Mouse (Mus musculus): Measurements from ENCODE around the gene Nynrin. TPM values are rescaled to one million over a fixed set of nuclear protein-coding genes. Genes with fewer than 3 reads are reported as not detected.

Nynrin gene
- polyA plus RNA-seq, 1 experiment from 2014 or later, result 28.0 TPM

- no peaks in the 10 kb centered on the region for H3K9me3 ChIP-seq
- no peak; the same call in 1 of the 2 replicates for ATAC-seq (ENCODE audit: low FRiP score, low read depth)
- H3K36me3 ChIP-seq, result no peaks in the 10 kb centered on the region
- WGBS, result 6% methylated on average over 15 of the region's 15 CpGs
- peak overlapping the region; percentile 65 for H3K9ac ChIP-seq (replicated peaks)
- peak overlapping the region; percentile 64 for H3K4me3 ChIP-seq
- peak overlapping the region; percentile 86 for H3K4me2 ChIP-seq (replicated peaks)
- peaks cover 34% of the 10 kb centered on the region for H3K27me3 ChIP-seq
- H3K4me1 ChIP-seq, result peaks cover 47% of the 10 kb centered on the region
- no peak overlapping the region; the same call in 1 of the 2 replicates for H3K27ac ChIP-seq (replicated peaks)
Observed at GRCm38 (mm10) chr14:55826142-55826541, 27.7 kb upstream of the Nynrin start.

DNA sequence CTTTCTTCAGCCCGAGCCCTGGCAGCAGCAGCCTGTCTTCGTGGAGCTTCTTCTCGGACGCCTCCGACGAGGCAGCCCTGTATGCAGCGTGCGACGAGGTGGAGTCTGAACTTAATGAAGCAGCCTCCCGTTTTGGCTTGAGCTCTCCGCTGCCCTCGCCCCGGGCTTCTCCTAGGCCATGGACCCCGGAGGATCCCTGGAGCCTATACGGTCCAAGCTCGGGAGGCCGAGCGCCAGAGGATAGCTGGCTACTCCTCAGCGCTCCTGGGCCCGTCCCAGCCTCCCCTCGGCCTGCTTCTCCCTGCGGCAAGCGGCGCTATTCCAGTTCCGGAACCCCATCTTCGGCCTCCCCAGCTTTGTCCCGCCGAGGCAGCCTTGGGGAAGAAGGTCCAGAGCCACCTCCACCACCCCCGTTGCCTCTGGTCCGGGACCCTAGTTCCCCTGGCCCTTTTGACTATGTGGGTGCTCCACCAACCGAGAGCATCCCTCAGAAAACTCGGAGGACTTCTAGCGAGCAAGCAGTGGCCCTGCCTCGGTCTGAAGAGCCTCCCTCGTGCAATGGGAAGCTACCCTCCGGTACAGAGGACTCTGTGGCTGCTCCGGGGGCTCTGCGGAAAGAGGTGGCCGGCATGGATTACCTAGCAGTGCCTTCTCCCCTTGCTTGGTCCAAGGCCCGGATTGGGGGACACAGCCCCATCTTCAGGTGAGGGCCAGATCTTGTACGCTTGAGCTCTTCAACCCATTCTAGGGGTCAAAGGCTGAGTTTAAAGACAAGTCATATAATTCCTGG lies 27.1 kb upstream of the Nynrin start:
- no peak for ATAC-seq (ENCODE audit: low FRiP score, low read depth)
- H3K9ac ChIP-seq (replicated peaks), result peak overlapping the region; percentile 65; the same call in 1 of the 2 replicates
- peak overlapping the region; percentile 64 for H3K4me3 ChIP-seq
- H3K9me3 ChIP-seq, result no peaks in the 10 kb centered on the region
- no peaks in the 10 kb centered on the region for H3K36me3 ChIP-seq
- H3K27me3 ChIP-seq, result peaks cover 34% of the 10 kb centered on the region
- 10% methylated on average over 36 of the region's 41 CpGs for WGBS
- peaks cover 47% of the 10 kb centered on the region for H3K4me1 ChIP-seq
- peak overlapping the region; percentile 86 for H3K4me2 ChIP-seq (replicated peaks)
- peak overlapping the region; percentile 12; the same call in 1 of the 2 replicates for H3K27ac ChIP-seq (replicated peaks)

GRCm38 (mm10) chr14:55828716-55829263 lies 25.0 kb upstream of the Nynrin start:
- no peak for ATAC-seq (ENCODE audit: low FRiP score, low read depth)
- H3K4me1 ChIP-seq, result peaks cover 33% of the 10 kb centered on the region

GRCm38 (mm10) chr14:55829854-55830253 lies 24.0 kb upstream of the Nynrin start:
- Histone ChIP-seq H3K27me3 (peaks cover 31% of the 10 kb centered on the region), H3K4me2 (replicated peaks) (no peak overlapping the region), H3K27ac (replicated peaks) (no peak overlapping the region), H3K9me3 (no peaks in the 10 kb centered on the region), H3K9ac (replicated peaks) (no peak overlapping the region), H3K4me3 (no peak overlapping the region), H3K36me3 (no peaks in the 10 kb centered on the region), H3K4me1 (peaks cover 22% of the 10 kb centered on the region)
- ATAC-seq (ENCODE audit: low FRiP score, low read depth), result no peak
- WGBS, result 91% methylated on average over 16 of the region's 16 CpGs

More at GRCm38 (mm10) chr14:55828716-55829263, 25.0 kb upstream of the Nynrin start:
- WGBS, result 35% methylated on average over 3 of the region's 3 CpGs
- H3K9ac ChIP-seq (replicated peaks), result no peak overlapping the region
- no peaks in the 10 kb centered on the region for H3K9me3 ChIP-seq
- H3K4me2 ChIP-seq (replicated peaks), result no peak overlapping the region
- no peak overlapping the region for H3K4me3 ChIP-seq
- no peak overlapping the region for H3K27ac ChIP-seq (replicated peaks)
- peaks cover 34% of the 10 kb centered on the region for H3K27me3 ChIP-seq
- H3K36me3 ChIP-seq, result no peaks in the 10 kb centered on the region

DNA sequence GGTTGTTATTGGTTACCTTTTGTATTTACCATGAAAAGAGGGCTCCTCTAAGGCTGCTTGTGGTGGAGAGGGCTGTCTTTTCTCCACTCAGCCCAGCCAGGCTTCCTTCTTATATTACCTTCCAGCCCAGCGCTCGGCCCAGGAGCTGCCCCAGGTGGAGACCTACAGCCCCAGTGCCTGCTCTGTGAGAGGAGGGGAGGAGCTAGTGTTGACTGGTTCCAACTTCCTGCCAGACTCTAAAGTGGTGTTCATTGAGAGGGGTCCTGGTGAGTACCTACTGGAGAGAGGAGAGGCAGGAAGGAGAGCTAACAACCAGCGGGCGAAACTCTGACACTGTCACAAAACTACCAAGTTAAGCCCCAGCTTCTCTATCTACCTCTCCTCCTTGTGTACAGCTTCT lies 23.5 kb upstream of the Nynrin start:
- Histone ChIP-seq H3K4me1 (peaks cover 17% of the 10 kb centered on the region), H3K36me3 (no peaks in the 10 kb centered on the region), H3K27me3 (peaks cover 26% of the 10 kb centered on the region), H3K4me2 (replicated peaks) (no peak overlapping the region), H3K4me3 (no peak overlapping the region), H3K27ac (replicated peaks) (no peak overlapping the region), H3K9ac (replicated peaks) (no peak overlapping the region), H3K9me3 (no peaks in the 10 kb centered on the region)
- ATAC-seq (ENCODE audit: low FRiP score, low read depth), result no peak
- 97% methylated on average over 4 of the region's 4 CpGs for WGBS

- Histone ChIP-seq H3K9me3 (no peaks in the 10 kb centered on the region), H3K9ac (replicated peaks) (no peak overlapping the region), H3K4me2 (replicated peaks) (no peak overlapping the region), H3K27me3 (0 out of 2 replicates have a peak, but pooled peaks cover 2% of the 10 kb centered on the region), H3K4me3 (no peak overlapping the region), H3K27ac (replicated peaks) (no peak overlapping the region), H3K4me1 (no peaks in the 10 kb centered on the region), H3K36me3 (no peaks in the 10 kb centered on the region)
- 87% methylated on average over 4 of the region's 4 CpGs for WGBS
- no peak for ATAC-seq (ENCODE audit: low FRiP score, low read depth)
Observed at GRCm38 (mm10) chr14:55833126-55833525, 20.7 kb upstream of the Nynrin start.

- Histone ChIP-seq H3K27ac (replicated peaks) (no peak overlapping the region), H3K4me3 (no peak overlapping the region), H3K27me3 (no peaks in the 10 kb centered on the region), H3K4me1 (no peaks in the 10 kb centered on the region; the same call in 1 of the 2 replicates), H3K9me3 (no peaks in the 10 kb centered on the region), H3K4me2 (replicated peaks) (no peak overlapping the region), H3K9ac (replicated peaks) (no peak overlapping the region), H3K36me3 (no peaks in the 10 kb centered on the region)
- ATAC-seq (ENCODE audit: low FRiP score, low read depth), result no peak
- WGBS, result 71% methylated on average over 5 of the region's 5 CpGs
Observed at GRCm38 (mm10) chr14:55834808-55835533, 18.8 kb upstream of the Nynrin start.

GRCm38 (mm10) chr14:55838312-55838711 lies 15.5 kb upstream of the Nynrin start:
- Histone ChIP-seq H3K27me3 (no peaks in the 10 kb centered on the region), H3K9ac (replicated peaks) (no peak overlapping the region), H3K36me3 (no peaks in the 10 kb centered on the region), H3K4me1 (no peaks in the 10 kb centered on the region; the same call in 1 of the 2 replicates), H3K4me3 (no peak overlapping the region), H3K9me3 (no peaks in the 10 kb centered on the region), H3K4me2 (replicated peaks) (no peak overlapping the region), H3K27ac (replicated peaks) (no peak overlapping the region)
- whole genome bisulfite sequencing, result 75% methylated on average over 5 of the region's 5 CpGs
- no peak for ATAC-seq (ENCODE audit: low FRiP score, low read depth)

DNA sequence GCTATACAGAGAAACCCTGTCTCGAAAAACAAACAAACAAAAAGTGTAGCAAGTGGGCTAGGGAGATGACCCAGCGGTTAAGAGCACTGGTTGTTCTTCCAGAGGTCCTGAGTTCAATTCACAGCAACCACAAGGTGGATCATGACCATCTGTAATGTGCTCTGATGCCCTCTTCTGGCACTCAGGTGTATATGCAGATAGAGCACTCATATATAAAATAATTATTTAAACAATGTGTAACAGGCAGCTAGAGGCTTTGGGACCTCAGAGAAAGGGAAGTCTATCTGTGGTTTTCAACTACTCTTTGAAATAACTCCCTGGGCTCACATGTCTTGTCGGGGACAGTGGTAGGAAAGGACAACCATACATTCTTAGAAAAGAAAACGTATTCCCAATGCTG lies 15.1 kb upstream of the Nynrin start:
- Histone ChIP-seq H3K4me1 (no peaks in the 10 kb centered on the region; the same call in 1 of the 2 replicates), H3K27me3 (no peaks in the 10 kb centered on the region)
- WGBS, result 89% methylated on average over 4 of the region's 4 CpGs

GRCm38 (mm10) chr14:55840853-55841366 lies 12.9 kb upstream of the Nynrin start:
- Histone ChIP-seq H3K9me3 (no peaks in the 10 kb centered on the region), H3K9ac (replicated peaks) (no peak overlapping the region), H3K27me3 (no peaks in the 10 kb centered on the region), H3K4me2 (replicated peaks) (no peak overlapping the region), H3K27ac (replicated peaks) (no peak overlapping the region), H3K36me3 (no peaks in the 10 kb centered on the region), H3K4me3 (no peak overlapping the region), H3K4me1 (no peaks in the 10 kb centered on the region; the same call in 1 of the 2 replicates)
- 57% methylated on average over 4 of the region's 4 CpGs for WGBS
- no peak for ATAC-seq (ENCODE audit: low FRiP score, low read depth)

More for the DNA sequence above, 15.1 kb upstream of the Nynrin start:
- no peak overlapping the region for H3K4me3 ChIP-seq
- no peak overlapping the region for H3K4me2 ChIP-seq (replicated peaks)
- no peak overlapping the region for H3K9ac ChIP-seq (replicated peaks)
- H3K9me3 ChIP-seq, result no peaks in the 10 kb centered on the region
- no peaks in the 10 kb centered on the region for H3K36me3 ChIP-seq
- no peak overlapping the region for H3K27ac ChIP-seq (replicated peaks)
- ATAC-seq (ENCODE audit: low FRiP score, low read depth), result no peak

DNA sequence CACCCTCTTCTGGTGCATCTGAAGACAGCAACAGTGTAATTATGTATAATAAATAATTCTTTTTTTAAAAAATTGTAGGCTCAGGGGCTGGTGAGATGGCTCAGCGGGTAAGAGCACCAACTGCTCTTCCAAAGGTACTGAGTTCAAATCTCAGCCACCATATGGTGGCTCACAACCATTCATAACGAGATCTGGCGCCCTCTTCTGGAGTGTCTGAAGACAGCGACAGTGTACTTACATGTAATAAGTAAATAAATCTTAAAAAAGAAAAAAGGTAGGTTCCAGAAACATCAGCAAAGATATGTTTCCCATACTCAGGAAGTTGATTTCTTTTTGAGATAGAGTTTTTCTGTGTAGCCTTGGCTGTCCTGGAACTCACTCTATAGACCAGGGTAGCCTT lies 11.0 kb upstream of the Nynrin start:
- Histone ChIP-seq H3K4me1 (no peaks in the 10 kb centered on the region; the same call in 1 of the 2 replicates), H3K4me3 (no peak overlapping the region), H3K9me3 (no peaks in the 10 kb centered on the region), H3K9ac (replicated peaks) (no peak overlapping the region), H3K27me3 (no peaks in the 10 kb centered on the region), H3K4me2 (replicated peaks) (no peak overlapping the region), H3K27ac (replicated peaks) (no peak overlapping the region), H3K36me3 (no peaks in the 10 kb centered on the region)
- 76% methylated on average over 4 of the region's 4 CpGs for WGBS
- ATAC-seq (ENCODE audit: low FRiP score, low read depth), result no peak

All from midbrain, embryonic 12.5 days (tissue).